Mouse (Mus musculus) adrenal gland, adult (tissue): Measurements from ENCODE around the gene Pglyrp2.

ENCODE experiments used
- DNase-seq, 2 experiments: peaks; one replicate each; pipeline ENCODE4 v3.0.0; 2022 to 2023; ENCODE audit warnings: low spot score in 1 of 2; ENCODE audit not compliant: inconsistent age in 2 of 2

Gene Pglyrp2

GRCm38 (mm10) chr17:32402779-32403157 lies 21.2 kb downstream of the Pglyrp2 start:
- no peak for DNase-seq

GRCm38 (mm10) chr17:32402011-32402778 lies 21.8 kb downstream of the Pglyrp2 start:
- DNase-seq: no peak

GRCm38 (mm10) chr17:32396266-32396665 lies 27.7 kb downstream of the Pglyrp2 start:
- DNase-seq: no peak

GRCm38 (mm10) chr17:32393944-32394343 lies 30.0 kb downstream of the Pglyrp2 start:
- no peak for DNase-seq

- peak; percentile 96 to 99 for DNase-seq
These were observed 34.8 kb downstream of the Pglyrp2 start, which contains the start of gene Wiz for GRCm38 (mm10) chr17:32389101-32389659. Gene Wiz (minus strand): TSS chr17:32389439.

- DNase-seq: peak in 1 of 2 experiments; percentile 84
These were observed 35.4 kb downstream of the Pglyrp2 start for GRCm38 (mm10) chr17:32388370-32389100.

GRCm38 (mm10) chr17:32387986-32388369 lies 36.0 kb downstream of the Pglyrp2 start:
- no peak for DNase-seq

- peak; percentile 40 to 84 for DNase-seq
These were observed 37.1 kb downstream of the Pglyrp2 start for GRCm38 (mm10) chr17:32386659-32387432.

GRCm38 (mm10) chr17:32383661-32384060 lies 40.3 kb downstream of the Pglyrp2 start:
- peak; percentile 4 to 53 for DNase-seq

- DNase-seq: peak; percentile 18 to 76
These were observed 41.4 kb downstream of the Pglyrp2 start for GRCm38 (mm10) chr17:32382576-32382975.

- DNase-seq: peak; percentile 73 to 83
These were observed 45.2 kb downstream of the Pglyrp2 start for GRCm38 (mm10) chr17:32378786-32379185.

GRCm38 (mm10) chr17:32377137-32377536 lies 46.8 kb downstream of the Pglyrp2 start:
- no peak for DNase-seq

GRCm38 (mm10) chr17:32376475-32376874 lies 47.5 kb downstream of the Pglyrp2 start:
- DNase-seq: no peak

- no peak for DNase-seq
These were observed 54.9 kb downstream of the Pglyrp2 start for GRCm38 (mm10) chr17:32368991-32369578.

GRCm38 (mm10) chr17:32367706-32368105 lies 56.3 kb downstream of the Pglyrp2 start:
- DNase-seq: no peak

- DNase-seq: peak; percentile 38 to 68
These were observed 58.7 kb downstream of the Pglyrp2 start for GRCm38 (mm10) chr17:32365296-32365695.

- DNase-seq: no peak
These were observed 59.1 kb downstream of the Pglyrp2 start for GRCm38 (mm10) chr17:32364850-32365249.

GRCm38 (mm10) chr17:32364331-32364730 lies 59.6 kb downstream of the Pglyrp2 start:
- peak; percentile 90 to 94 for DNase-seq

- peak in 1 of 2 experiments; percentile 57 for DNase-seq
These were observed 60.1 kb downstream of the Pglyrp2 start for GRCm38 (mm10) chr17:32363821-32364301.

- no peak for DNase-seq
These were observed 61.3 kb downstream of the Pglyrp2 start for GRCm38 (mm10) chr17:32362686-32363085.
